Comparison of ENCODE assay signal across 19 mouse cellular contexts in the genomic region with DNA sequence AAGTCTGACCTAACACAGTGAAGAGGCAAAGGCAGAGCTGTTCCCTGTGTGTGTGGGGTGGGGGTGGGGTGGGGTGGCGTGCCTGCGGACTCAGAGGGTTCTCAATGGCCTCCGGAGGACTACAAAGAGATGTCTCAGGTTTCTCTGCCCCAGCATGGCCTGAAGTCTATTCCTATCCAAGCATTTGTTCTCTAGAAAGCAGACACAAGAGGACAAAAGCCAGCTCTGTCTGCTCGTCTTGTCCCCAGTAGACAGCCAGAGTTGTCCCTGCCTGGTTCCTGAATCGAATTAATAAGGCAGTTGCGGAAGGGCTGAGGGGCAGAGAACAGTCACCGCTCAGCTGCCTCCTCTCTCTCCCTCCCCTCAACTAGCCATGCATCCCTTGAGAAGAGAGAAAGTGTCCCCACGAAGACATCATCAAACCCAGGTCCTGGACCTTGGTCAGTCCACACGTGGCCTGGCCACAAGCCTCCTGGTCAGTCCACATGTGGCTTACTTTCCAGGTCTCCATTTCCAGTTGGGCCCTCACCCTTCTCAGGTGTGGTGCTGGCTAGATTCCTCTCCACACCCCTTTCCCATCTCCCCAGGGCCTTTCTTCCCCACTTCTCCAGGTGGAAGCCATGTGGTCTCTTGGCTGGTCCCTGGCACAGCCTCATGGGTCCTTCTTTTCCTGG. TPM values are rescaled to one million over a fixed set of nuclear protein-coding genes. Genes with fewer than 3 reads are reported as not detected.
A peak's percentile ranks its signal among the peaks of the same experiment; 100 is the strongest.
DNase-seq lines count a peak whose midpoint lies in the region; ATAC-seq lines count a peak whose summit lies in the region.
"Had no signal": no experiment of that assay in that cellular context is flagged by ENCODE, and none has a peak within 500 bp of the region (broad histone marks: within the 10 kb centered on the region; RNA-seq: fewer than 3 reads in every experiment).

No protein-coding gene starts in this region.

- peak overlapping the region; percentile 20; the same call in 1 of the 2 replicates for H3K9ac ChIP-seq in forebrain, embryonic 11.5 days (ENCODE audit: low read length)
- H3K9ac ChIP-seq in forebrain, embryonic 13.5 days: no peak overlapping the region
- H3K9ac ChIP-seq: heart, embryonic 15.5 days; liver, embryonic 13.5 days had no signal

- 28% methylated on average over 9 of the region's 9 CpGs for WGBS in forebrain, embryonic 11.5 days
- WGBS in forebrain, embryonic 13.5 days: 30% methylated on average over 9 of the region's 9 CpGs
- 52% methylated on average over 9 of the region's 9 CpGs for WGBS in limb, embryonic 10.5 days

- DNase-seq in forebrain, embryonic 11.5 days (ENCODE audit: low spot score): no peak
- peak; percentile 52 for DNase-seq in layer of hippocampus, adult 9-11 months
- DNase-seq in layer of hippocampus, adult 9-10 months (ENCODE audit: low spot score): no peak
- DNase-seq in embryo, embryonic 10.5 days (ENCODE audit: low spot score): peak; percentile 54
- no peak for DNase-seq in limb, embryonic 10.5 days (ENCODE audit: low spot score)
- no peak for DNase-seq in right cerebral cortex, postnatal 10 days (ENCODE audit: low spot score in 2 of 2)
- no peak for DNase-seq in thymus, postnatal 0 days (ENCODE audit: low spot score)
- DNase-seq: adrenal gland, adult 2 months; cerebellum, postnatal 25 days; liver, embryonic 13.5 days; lung, postnatal 14 days; retina, postnatal 1 day had no signal

- no peaks in the 10 kb centered on the region for H3K27me3 ChIP-seq in forebrain, embryonic 11.5 days (ENCODE audit: control insufficient read depth, insufficient read depth, low read length)
- H3K27me3 ChIP-seq in forebrain, embryonic 13.5 days: no peaks in the 10 kb centered on the region
- H3K27me3 ChIP-seq in limb, embryonic 10.5 days (ENCODE audit: low read depth, poor library complexity, severe bottlenecking): no peaks in the 10 kb centered on the region
- H3K27me3 ChIP-seq: liver, embryonic 13.5 days had no signal

- no peak for ATAC-seq in forebrain, embryonic 11.5 days (replicated peaks; ENCODE audit: low FRiP score)
- no peak for ATAC-seq in forebrain, embryonic 13.5 days
- ATAC-seq: hindbrain, embryonic 16.5 days had no signal

- no peaks in the 10 kb centered on the region for H3K36me3 ChIP-seq in forebrain, embryonic 11.5 days (ENCODE audit: control insufficient read depth, insufficient read depth, low read length)
- H3K36me3 ChIP-seq in forebrain, embryonic 13.5 days (ENCODE audit: poor library complexity, severe bottlenecking): no peaks in the 10 kb centered on the region
- H3K36me3 ChIP-seq in limb, embryonic 10.5 days: no peaks in the 10 kb centered on the region
- H3K36me3 ChIP-seq: heart, embryonic 15.5 days had no signal

- peaks cover 4% of the 10 kb centered on the region; the same call in 1 of the 2 replicates for H3K4me1 ChIP-seq in forebrain, embryonic 11.5 days (replicated peaks; ENCODE audit: control insufficient read depth, insufficient read depth, low read length)
- peaks cover 11% of the 10 kb centered on the region; the same call in 1 of the 2 replicates for H3K4me1 ChIP-seq in forebrain, embryonic 13.5 days
- peaks cover 41% of the 10 kb centered on the region for H3K4me1 ChIP-seq in limb, embryonic 10.5 days

- no peak overlapping the region for H3K4me2 ChIP-seq in forebrain, embryonic 11.5 days (ENCODE audit: low read depth, low read length, severe bottlenecking)
- H3K4me2 ChIP-seq in forebrain, embryonic 13.5 days: no peak overlapping the region
- H3K4me2 ChIP-seq: heart, embryonic 15.5 days; liver, embryonic 13.5 days had no signal

- H3K27ac ChIP-seq in forebrain, embryonic 11.5 days (ENCODE audit: low read depth, low read length): no peak overlapping the region
- H3K27ac ChIP-seq in forebrain, embryonic 13.5 days: no peak overlapping the region
- H3K27ac ChIP-seq in limb, embryonic 10.5 days: peak overlapping the region; percentile 25
- H3K27ac ChIP-seq: heart, embryonic 15.5 days; liver, embryonic 13.5 days had no signal

- H3K9me3 ChIP-seq in forebrain, embryonic 11.5 days (ENCODE audit: control insufficient read depth, low read length): no peaks in the 10 kb centered on the region
- peaks cover 2% of the 10 kb centered on the region for H3K9me3 ChIP-seq in forebrain, embryonic 13.5 days (replicated peaks)
- no peaks in the 10 kb centered on the region for H3K9me3 ChIP-seq in limb, embryonic 10.5 days (replicated peaks)
- H3K9me3 ChIP-seq: heart, embryonic 15.5 days; liver, embryonic 13.5 days had no signal

- H3K4me3 ChIP-seq in forebrain, embryonic 11.5 days (ENCODE audit: low read depth, low read length): no peak overlapping the region
- H3K4me3 ChIP-seq in forebrain, embryonic 13.5 days: no peak overlapping the region
- no peak overlapping the region for H3K4me3 ChIP-seq in limb, embryonic 10.5 days
- H3K4me3 ChIP-seq: heart, embryonic 15.5 days; liver, embryonic 13.5 days had no signal

RNA-seq across cellular contexts. Expression of gene Acy3, which starts 2.7 kb away (rescaled TPM):
- 1.7 and 2.3 TPM in 2 replicates for polyA plus RNA-seq in forebrain, embryonic 11.5 days (2014; fragmentation: Nextera tagmentation; extraction: Ambion mirVana)
- 0.68 and 1.4 TPM in 2 replicates for polyA plus RNA-seq in forebrain, embryonic 13.5 days (2015; fragmentation: Nextera tagmentation; extraction: Ambion mirVana)
- 3.9 and 5.6 TPM in 2 replicates for polyA plus RNA-seq in limb, embryonic 10.5 days (2016; fragmentation: Nextera tagmentation; extraction: Ambion mirVana)
- polyA plus RNA-seq in thymus, postnatal 0 days (2015; fragmentation: Nextera tagmentation; extraction: Ambion mirVana): 4.3 and 5.9 TPM in 2 replicates

RNA-seq across cellular contexts. Expression of gene Tbx10, which starts 8.9 kb away (rescaled TPM):
- polyA plus RNA-seq in forebrain, embryonic 11.5 days (2014; fragmentation: Nextera tagmentation; extraction: Ambion mirVana): not detected in 2 replicates
- polyA plus RNA-seq in forebrain, embryonic 13.5 days (2015; fragmentation: Nextera tagmentation; extraction: Ambion mirVana): not detected in 2 replicates
- 0.10 TPM in 1 of 2 replicates, not detected in the other for polyA plus RNA-seq in limb, embryonic 10.5 days (2016; fragmentation: Nextera tagmentation; extraction: Ambion mirVana)
- polyA plus RNA-seq in thymus, postnatal 0 days (2015; fragmentation: Nextera tagmentation; extraction: Ambion mirVana): 0.06 TPM in 1 of 2 replicates, not detected in the other
- polyA plus RNA-seq: adrenal gland, adult 2 months; gonadal fat pad, adult 2 months; heart, embryonic 15.5 days; midbrain, postnatal 0 days; neural tube, embryonic 14.5 days; spleen, adult 2 months had no signal

RNA-seq across cellular contexts. Expression of gene Aldh3b2, which starts 11.5 kb away (rescaled TPM):
- polyA plus RNA-seq in forebrain, embryonic 11.5 days (2014; fragmentation: Nextera tagmentation; extraction: Ambion mirVana): 0.73 and 1.0 TPM in 2 replicates
- 0.15 TPM in 1 of 2 replicates, not detected in the other for polyA plus RNA-seq in forebrain, embryonic 13.5 days (2015; fragmentation: Nextera tagmentation; extraction: Ambion mirVana)
- polyA plus RNA-seq in limb, embryonic 10.5 days (2016; fragmentation: Nextera tagmentation; extraction: Ambion mirVana): 1.4 and 2.4 TPM in 2 replicates
- polyA plus RNA-seq in thymus, postnatal 0 days (2015; fragmentation: Nextera tagmentation; extraction: Ambion mirVana): 1.5 and 1.6 TPM in 2 replicates

RNA-seq across cellular contexts. Expression of gene Nudt8, which starts 16.7 kb away (rescaled TPM):
- 21.2 and 21.9 TPM in 2 replicates for polyA plus RNA-seq in forebrain, embryonic 11.5 days (2014; fragmentation: Nextera tagmentation; extraction: Ambion mirVana)
- 25.8 and 28.2 TPM in 2 replicates for polyA plus RNA-seq in forebrain, embryonic 13.5 days (2015; fragmentation: Nextera tagmentation; extraction: Ambion mirVana)
- 32.4 and 36.0 TPM in 2 replicates for polyA plus RNA-seq in limb, embryonic 10.5 days (2016; fragmentation: Nextera tagmentation; extraction: Ambion mirVana)
- 40.4 and 42.5 TPM in 2 replicates for polyA plus RNA-seq in thymus, postnatal 0 days (2015; fragmentation: Nextera tagmentation; extraction: Ambion mirVana)

RNA-seq across cellular contexts. Expression of gene Gm49405, which starts 16.8 kb away (rescaled TPM):
- polyA plus RNA-seq in forebrain, embryonic 11.5 days (2014; fragmentation: Nextera tagmentation; extraction: Ambion mirVana): 3.0 TPM in 2 replicates
- polyA plus RNA-seq in forebrain, embryonic 13.5 days (2015; fragmentation: Nextera tagmentation; extraction: Ambion mirVana): 5.4 and 5.7 TPM in 2 replicates
- polyA plus RNA-seq in limb, embryonic 10.5 days (2016; fragmentation: Nextera tagmentation; extraction: Ambion mirVana): 3.5 and 4.6 TPM in 2 replicates
- 0.98 and 1.6 TPM in 2 replicates for polyA plus RNA-seq in thymus, postnatal 0 days (2015; fragmentation: Nextera tagmentation; extraction: Ambion mirVana)

Comparison
In these comparisons a context has a peak if more than half of its experiments do, and no peak if none do; other contexts are left out.
1. DNase-seq: peak in layer of hippocampus, adult 9-11 months (single experiment) and embryo, embryonic 10.5 days (single experiment); none in forebrain, embryonic 11.5 days (single experiment), layer of hippocampus, adult 9-10 months (single experiment), limb, embryonic 10.5 days (single experiment), right cerebral cortex, postnatal 10 days (0 of 2) and thymus, postnatal 0 days (single experiment).